14 mouse cellular contexts compared by ENCODE assay signal in genomic region chr12:100399126-100399727, GRCm38 (mm10).
DNase-seq lines count a peak whose midpoint lies in the region; ATAC-seq and TF ChIP-seq lines count a peak whose summit lies in the region.
"Had no signal": no experiment of that assay in that cellular context is flagged by ENCODE, and none has a peak within 500 bp of the region (broad histone marks: within the 10 kb centered on the region; RNA-seq: fewer than 3 reads in every experiment).

No protein-coding gene starts in this region.

- DNase-seq in intestine, embryonic 14.5 days (ENCODE audit: low spot score): no peak
- DNase-seq in NIH3T3 (ENCODE audit: low read depth): peak; percentile 29
- DNase-seq in lung, postnatal 36 days: peak; percentile 61
- DNase-seq in embryo, embryonic 10.5 days (ENCODE audit: low spot score): no peak
- DNase-seq in right cerebral cortex, postnatal 14 days: no peak
- no peak for DNase-seq in retina, embryonic 14.5 days (ENCODE audit: low spot score)
- DNase-seq: cerebellum, adult 11-12 months; heart, postnatal 10 days; kidney, postnatal 10 days had no signal

- WGBS in intestine, embryonic 14.5 days: 62% methylated on average over 5 of the region's 5 CpGs
- 69% methylated on average over 5 of the region's 5 CpGs for WGBS in intestine, embryonic 15.5 days

- H3K9ac ChIP-seq in intestine, embryonic 14.5 days (ENCODE audit: low read length): no peak overlapping the region
- no peak overlapping the region for H3K9ac ChIP-seq in intestine, embryonic 15.5 days
- H3K9ac ChIP-seq: liver, embryonic 15.5 days had no signal

- H3K4me3 ChIP-seq in intestine, embryonic 14.5 days (ENCODE audit: low read depth, low read length): no peak overlapping the region
- no peak overlapping the region for H3K4me3 ChIP-seq in intestine, embryonic 15.5 days (replicated peaks)
- H3K4me3 ChIP-seq in embryonic fibroblast, embryonic 13.5 days (ENCODE audit: insufficient read depth, low read length): no peak overlapping the region
- H3K4me3 ChIP-seq: erythroblast, embryonic 14.5 days; liver, embryonic 15.5 days had no signal

- no peaks in the 10 kb centered on the region for H3K9me3 ChIP-seq in intestine, embryonic 14.5 days (ENCODE audit: control insufficient read depth, low read length)
- no peaks in the 10 kb centered on the region for H3K9me3 ChIP-seq in intestine, embryonic 15.5 days
- H3K9me3 ChIP-seq: liver, embryonic 15.5 days had no signal

- ATAC-seq in intestine, embryonic 14.5 days (replicated peaks; ENCODE audit: low FRiP score, low TSS enrichment, low read depth): no peak
- ATAC-seq in intestine, embryonic 15.5 days: no peak

- peaks cover 24% of the 10 kb centered on the region for H3K36me3 ChIP-seq in intestine, embryonic 14.5 days (ENCODE audit: control insufficient read depth, insufficient read depth, low read length)
- peaks cover 3% of the 10 kb centered on the region; the same call in 1 of the 2 replicates for H3K36me3 ChIP-seq in intestine, embryonic 15.5 days
- H3K36me3 ChIP-seq: liver, embryonic 15.5 days had no signal

- H3K4me1 ChIP-seq in intestine, embryonic 14.5 days (replicated peaks; ENCODE audit: control insufficient read depth, insufficient read depth, low read length): peaks cover 15% of the 10 kb centered on the region
- peaks cover 14% of the 10 kb centered on the region for H3K4me1 ChIP-seq in intestine, embryonic 15.5 days (replicated peaks)
- peaks cover 1% of the 10 kb centered on the region; the same call in 1 of the 2 replicates for H3K4me1 ChIP-seq in embryonic fibroblast, embryonic 13.5 days (ENCODE audit: control insufficient read depth, insufficient read depth, low read length)

- no peak for TF ChIP-seq POLR2A in embryonic fibroblast, embryonic 13.5 days (IDR thresholded peaks at IDR 0.05; ENCODE audit: low read depth, low read length)

- H3K27me3 ChIP-seq in intestine, embryonic 14.5 days (replicated peaks; ENCODE audit: control insufficient read depth, insufficient read depth, low read length): no peaks in the 10 kb centered on the region
- H3K27me3 ChIP-seq in intestine, embryonic 15.5 days (replicated peaks): no peaks in the 10 kb centered on the region
- H3K27me3 ChIP-seq: CH12.LX; liver, embryonic 15.5 days had no signal

- TF ChIP-seq CTCF in embryonic fibroblast, embryonic 13.5 days (IDR thresholded peaks at IDR 0.05; ENCODE audit: borderline replicate concordance, insufficient read depth, low read length): no peak

- H3K4me2 ChIP-seq in intestine, embryonic 14.5 days (ENCODE audit: low read length): no peak overlapping the region
- no peak overlapping the region for H3K4me2 ChIP-seq in intestine, embryonic 15.5 days (replicated peaks)
- H3K4me2 ChIP-seq: liver, embryonic 15.5 days had no signal

- H3K27ac ChIP-seq in intestine, embryonic 14.5 days (ENCODE audit: low read depth): 0 out of 2 replicates have a peak overlapping the region, but pooled peaks have one; percentile 6
- H3K27ac ChIP-seq in intestine, embryonic 15.5 days: no peak overlapping the region
- peak overlapping the region; percentile 13; the same call in 1 of the 2 replicates for H3K27ac ChIP-seq in embryonic fibroblast, embryonic 13.5 days (ENCODE audit: insufficient read depth, low read length)
- H3K27ac ChIP-seq: liver, embryonic 15.5 days had no signal

Comparison
In these comparisons a context has a peak if more than half of its experiments do, and no peak if none do; other contexts are left out.
1. DNase-seq: peak in NIH3T3 (single experiment) and lung, postnatal 36 days (single experiment); none in intestine, embryonic 14.5 days (single experiment), embryo, embryonic 10.5 days (single experiment), right cerebral cortex, postnatal 14 days (single experiment) and retina, embryonic 14.5 days (single experiment).